Mouse (Mus musculus) liver, embryonic 15.5 days (tissue): Measurements from ENCODE around the gene Mctp1. TPM values are rescaled to one million over a fixed set of nuclear protein-coding genes. Genes with fewer than 3 reads are reported as not detected.
"Not testable (repeated sequence)": the region's sequence is repeated elsewhere in the genome, so short reads cannot be mapped to it uniquely, and the experiment has no call there.

Experiments
- ATAC-seq: fragments of 200-750 bp; cut with Nextera tagmentation; 2 replicates; pipeline ENCODE4 v1.8.0; 2017; ENCODE audit warnings: moderate number of reproducible peaks, mild to moderate bottlenecking, moderate library complexity; ENCODE audit not compliant: insufficient read depth
- H3K27ac ChIP-seq: fragments of 300-500 bp; sonication (generic); replicated peaks from 2 replicates; pipeline ENCODE4 v1.5.1; 2015; ENCODE audit warnings: mild to moderate bottlenecking, inconsistent platforms
- H3K27me3 ChIP-seq: fragments of 300-500 bp; sonication (generic); 2 replicates; pipeline ENCODE4 v1.6.1; 2015; ENCODE audit warnings: mild to moderate bottlenecking, inconsistent platforms
- H3K36me3 ChIP-seq: fragments of 300-500 bp; sonication (generic); replicated peaks from 2 replicates; pipeline ENCODE4 v1.6.1; 2015; ENCODE audit warnings: moderate library complexity, mild to moderate bottlenecking, inconsistent platforms
- H3K4me1 ChIP-seq: fragments of 300-500 bp; sonication (generic); replicated peaks from 2 replicates; pipeline ENCODE4 v1.6.1; 2015; ENCODE audit warnings: inconsistent platforms
- H3K4me2 ChIP-seq: fragments of 300-500 bp; sonication (generic); 2 replicates; pipeline ENCODE4 v1.6.1; 2015; ENCODE audit warnings: moderate library complexity, mild to moderate bottlenecking, inconsistent platforms
- H3K4me3 ChIP-seq: fragments of 300-500 bp; sonication (generic); replicated peaks from 2 replicates; pipeline ENCODE4 v1.5.1; 2015; ENCODE audit warnings: mild to moderate bottlenecking, inconsistent platforms
- H3K9ac ChIP-seq: fragments of 300-500 bp; sonication (generic); 2 replicates; pipeline ENCODE4 v1.6.1; 2015; ENCODE audit warnings: moderate library complexity, mild to moderate bottlenecking, inconsistent platforms
- H3K9me3 ChIP-seq: fragments of 300-500 bp; sonication (generic); replicated peaks from 2 replicates; pipeline ENCODE4 v1.6.1; 2016; ENCODE audit warnings: inconsistent platforms
- WGBS: fragments of 180-500 bp; shearing (Covaris S2); methylation state at CpG from one replicate; pipeline ENCODE4 v1.1.7; 2015; ENCODE audit warnings: mixed read lengths; ENCODE audit not compliant: insufficient replicate concordance; 5-methylcytosine and 5-hydroxymethylcytosine counted together
- polyA plus RNA-seq: library from polyadenylated mRNA; unstranded; fragments of >200 nt; fragmentation: Nextera tagmentation; extraction: Ambion mirVana; gene quantifications from 2 replicates; pipeline ENCODE4 v1.2.1, GENCODE M21; 2015

Gene Mctp1
- polyA plus RNA-seq = 2.2 TPM in 2 replicates

DNA sequence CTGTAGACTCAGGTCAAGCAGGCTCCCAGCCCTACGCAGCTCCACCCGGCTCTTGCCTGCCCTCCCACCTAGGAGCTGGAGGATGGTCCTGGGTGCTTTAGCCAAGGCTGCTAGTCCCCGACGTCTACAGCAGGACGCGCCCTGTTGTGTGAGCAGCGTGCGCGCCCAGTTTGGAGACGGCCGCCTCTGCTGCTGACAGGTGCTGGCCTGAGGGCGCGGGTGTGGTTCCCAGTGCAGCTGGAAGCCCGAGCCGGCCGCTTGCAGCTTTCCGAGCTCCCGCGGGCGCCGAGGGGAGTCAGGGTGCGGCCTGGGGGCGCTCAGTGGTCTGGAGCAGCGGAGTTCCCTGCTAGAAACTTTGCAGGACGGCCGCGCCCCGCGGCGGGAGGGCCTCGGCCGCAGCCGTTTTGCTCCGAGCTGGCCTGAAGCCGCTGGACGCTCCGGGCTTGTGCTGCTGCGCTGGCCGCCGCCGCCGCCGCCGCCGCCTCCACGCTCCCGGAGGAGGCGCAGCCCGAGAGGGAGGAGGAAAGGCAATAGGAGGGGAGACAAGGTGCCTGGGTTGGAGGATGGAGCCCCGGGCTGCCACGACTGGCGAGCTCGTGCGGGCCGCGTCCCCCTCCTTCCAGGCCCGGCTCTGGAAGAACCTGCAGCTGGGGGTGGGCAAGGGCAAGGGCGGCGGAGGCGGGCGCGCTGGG, at the start of gene Mctp1:
Gene Mctp1, plus strand, starts transcription at position 564 of the 692 bp plus-strand sequence.
- Histone ChIP-seq H3K36me3 (no peaks in the 10 kb centered on the region), H3K4me3 (peak within 1 kb of the TSS; percentile 52), H3K4me1 (peaks cover 17% of the 10 kb centered on the region), H3K4me2 (peak within 1 kb of the TSS; percentile 83), H3K27me3 (peaks cover 43% of the 10 kb centered on the region), H3K9me3 (no peaks in the 10 kb centered on the region), H3K27ac (no peak within 1 kb of the TSS), H3K9ac (no peak within 1 kb of the TSS)
- WGBS = under 1% methylated on average over 59 of the region's 62 CpGs
- peak; percentile 75 for ATAC-seq

DNA sequence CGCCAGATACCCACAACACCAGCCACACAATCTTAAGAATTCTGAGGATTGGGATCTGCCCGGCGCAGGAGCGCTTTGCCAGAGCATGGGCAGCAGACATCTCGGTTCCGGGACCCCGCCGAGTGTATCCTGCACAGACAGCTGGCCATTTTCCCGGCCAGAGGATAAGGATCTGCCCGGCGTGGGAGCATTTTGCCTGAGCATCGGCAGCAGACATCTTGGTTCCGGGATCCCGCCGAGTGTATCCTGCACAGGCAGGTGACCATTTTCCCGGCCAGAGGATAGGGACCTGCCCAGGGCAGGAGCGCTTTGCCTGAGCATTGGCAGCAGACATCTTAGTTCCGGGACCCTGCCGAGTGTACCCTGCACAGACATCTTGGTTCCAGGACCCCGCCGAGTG, 38.4 kb upstream of the Mctp1 start:
- H3K9ac ChIP-seq, H3K36me3 ChIP-seq, H3K27ac ChIP-seq, H3K4me2 ChIP-seq, H3K27me3 ChIP-seq, ATAC-seq, H3K4me3 ChIP-seq, H3K9me3 ChIP-seq, H3K4me1 ChIP-seq: not testable (repeated sequence)
- WGBS = 66% methylated on average over 21 of the region's 21 CpGs

DNA sequence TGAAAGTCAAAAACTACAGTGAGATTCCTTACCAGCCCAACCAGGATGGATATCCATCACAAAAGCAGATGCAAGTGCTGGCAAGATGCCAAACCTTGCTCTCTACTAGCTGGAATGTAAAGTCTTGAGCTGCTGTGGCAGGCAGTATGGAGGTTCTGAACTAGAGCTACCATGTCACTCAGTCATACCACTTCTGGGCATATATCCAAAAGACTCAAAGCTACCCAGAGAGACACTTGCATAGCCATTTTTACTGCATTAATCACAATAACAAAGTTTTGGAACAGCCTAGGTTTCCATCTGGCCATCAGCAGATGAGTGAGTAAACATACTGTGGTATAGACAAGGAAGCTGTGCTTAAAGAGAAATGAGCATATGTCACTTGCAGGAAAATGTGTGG, 25.6 kb upstream of the Mctp1 start:
- H3K4me2 ChIP-seq = no peak overlapping the region

GRCm38 (mm10) chr13:76384664-76385435, 515 bp downstream of the Mctp1 start:
- H3K27me3 ChIP-seq = peaks cover 43% of the 10 kb centered on the region
- WGBS = under 1% methylated on average over 58 of the region's 58 CpGs
- H3K4me1 ChIP-seq = peaks cover 17% of the 10 kb centered on the region
- H3K4me3 ChIP-seq = peak overlapping the region; percentile 52
- no peaks in the 10 kb centered on the region for H3K36me3 ChIP-seq
- H3K4me2 ChIP-seq = peak overlapping the region; percentile 83
- ATAC-seq = peak; percentile 58
- H3K9me3 ChIP-seq = no peaks in the 10 kb centered on the region
- no peak overlapping the region for H3K9ac ChIP-seq
- no peak overlapping the region for H3K27ac ChIP-seq

More for the DNA sequence above, 25.6 kb upstream of the Mctp1 start:
- Histone ChIP-seq H3K9me3 (no peaks in the 10 kb centered on the region), H3K9ac (no peak overlapping the region), H3K27ac (no peak overlapping the region), H3K36me3 (no peaks in the 10 kb centered on the region), H3K4me1 (no peaks in the 10 kb centered on the region), H3K4me3 (no peak overlapping the region), H3K27me3 (no peaks in the 10 kb centered on the region)
- ATAC-seq = no peak

- no peak overlapping the region for H3K4me2 ChIP-seq
- peaks cover 27% of the 10 kb centered on the region for H3K27me3 ChIP-seq
- no peak overlapping the region for H3K27ac ChIP-seq
- no peak overlapping the region for H3K9ac ChIP-seq
- H3K4me1 ChIP-seq = peaks cover 14% of the 10 kb centered on the region
- no peaks in the 10 kb centered on the region for H3K9me3 ChIP-seq
- no peak overlapping the region for H3K4me3 ChIP-seq
- WGBS = 45% methylated on average over 3 of the region's 3 CpGs
- no peak for ATAC-seq
- no peaks in the 10 kb centered on the region for H3K36me3 ChIP-seq
Observed at GRCm38 (mm10) chr13:76388615-76389014, 4.3 kb downstream of the Mctp1 start.

- 45% methylated on average over 2 of the region's 2 CpGs for WGBS
- no peak overlapping the region for H3K27ac ChIP-seq
Observed at GRCm38 (mm10) chr13:76391920-76392319, 7.6 kb downstream of the Mctp1 start.

GRCm38 (mm10) chr13:76393106-76393505, 8.8 kb downstream of the Mctp1 start:
- ATAC-seq = no peak
- no peaks in the 10 kb centered on the region for H3K36me3 ChIP-seq
- H3K4me3 ChIP-seq = no peak overlapping the region
- no peak overlapping the region for H3K4me2 ChIP-seq
- H3K27ac ChIP-seq = no peak overlapping the region
- 32% methylated on average over 3 of the region's 3 CpGs for WGBS
- H3K27me3 ChIP-seq = no peaks in the 10 kb centered on the region
- H3K9ac ChIP-seq = no peak overlapping the region
- no peaks in the 10 kb centered on the region for H3K4me1 ChIP-seq
- H3K9me3 ChIP-seq = no peaks in the 10 kb centered on the region

More at GRCm38 (mm10) chr13:76391920-76392319, 7.6 kb downstream of the Mctp1 start:
- no peak overlapping the region for H3K9ac ChIP-seq
- ATAC-seq = no peak
- no peak overlapping the region for H3K4me3 ChIP-seq
- no peaks in the 10 kb centered on the region for H3K4me1 ChIP-seq
- no peaks in the 10 kb centered on the region; the same call in 1 of the 2 replicates for H3K27me3 ChIP-seq
- no peaks in the 10 kb centered on the region for H3K36me3 ChIP-seq
- H3K9me3 ChIP-seq = no peaks in the 10 kb centered on the region
- no peak overlapping the region for H3K4me2 ChIP-seq

DNA sequence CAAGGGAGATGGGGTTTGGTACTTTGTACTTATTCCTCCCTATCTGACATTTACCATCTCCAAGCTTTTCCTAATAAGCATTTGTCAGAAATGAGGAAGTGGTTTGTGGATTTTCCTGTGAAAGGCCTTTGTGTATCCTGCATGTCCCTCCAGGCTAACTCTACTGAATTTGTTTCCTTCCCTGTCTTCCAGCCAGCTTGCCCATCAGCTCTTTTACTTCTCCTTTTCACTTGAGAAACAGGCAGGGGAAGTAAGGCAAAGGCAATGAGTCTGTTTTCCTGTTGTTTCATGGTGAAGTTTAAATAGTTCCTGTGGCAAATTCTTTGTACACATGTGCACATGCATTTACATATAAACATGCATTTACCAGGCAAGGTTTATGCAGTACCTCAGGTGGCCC, 11.6 kb downstream of the Mctp1 start:
- H3K9me3 ChIP-seq = no peaks in the 10 kb centered on the region
- no peak overlapping the region for H3K27ac ChIP-seq
- no peak for ATAC-seq
- H3K4me2 ChIP-seq = no peak overlapping the region
- H3K4me3 ChIP-seq = no peak overlapping the region
- H3K4me1 ChIP-seq = no peaks in the 10 kb centered on the region
- H3K9ac ChIP-seq = no peak overlapping the region
- H3K36me3 ChIP-seq = no peaks in the 10 kb centered on the region
- H3K27me3 ChIP-seq = no peaks in the 10 kb centered on the region

DNA sequence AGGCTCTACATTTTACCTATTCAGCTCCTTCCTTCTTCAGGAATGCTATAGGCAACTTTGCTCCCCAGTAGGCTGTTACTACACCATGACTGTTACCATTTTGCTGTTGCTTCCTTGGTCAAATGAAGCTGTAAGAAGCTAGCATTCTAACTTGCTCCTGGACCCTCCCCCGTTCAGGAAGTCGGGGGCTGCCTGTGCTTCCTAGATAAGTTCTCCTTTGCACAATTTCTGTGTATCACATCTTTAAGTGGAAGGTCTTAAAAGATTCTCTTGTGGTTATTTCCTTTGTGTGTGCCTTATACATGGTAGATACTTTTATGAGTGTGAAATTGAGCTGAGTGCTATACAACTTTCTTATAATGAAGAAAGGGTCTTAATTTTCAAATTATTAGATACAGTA, 25.0 kb downstream of the Mctp1 start:
- Histone ChIP-seq H3K9me3 (no peaks in the 10 kb centered on the region), H3K27me3 (no peaks in the 10 kb centered on the region), H3K27ac (no peak overlapping the region), H3K4me1 (no peaks in the 10 kb centered on the region), H3K4me2 (no peak overlapping the region), H3K9ac (no peak overlapping the region), H3K4me3 (no peak overlapping the region), H3K36me3 (no peaks in the 10 kb centered on the region)
- WGBS = 6% methylated on average over 2 of the region's 2 CpGs
- no peak for ATAC-seq

GRCm38 (mm10) chr13:76410665-76411064, 26.3 kb downstream of the Mctp1 start:
- Histone ChIP-seq H3K36me3 (no peaks in the 10 kb centered on the region), H3K9ac (no peak overlapping the region), H3K4me1 (no peaks in the 10 kb centered on the region), H3K4me3 (no peak overlapping the region), H3K27ac (no peak overlapping the region), H3K9me3 (no peaks in the 10 kb centered on the region), H3K4me2 (no peak overlapping the region), H3K27me3 (no peaks in the 10 kb centered on the region)
- 42% methylated on average over 1 of the region's 1 CpGs for WGBS
- no peak for ATAC-seq

DNA sequence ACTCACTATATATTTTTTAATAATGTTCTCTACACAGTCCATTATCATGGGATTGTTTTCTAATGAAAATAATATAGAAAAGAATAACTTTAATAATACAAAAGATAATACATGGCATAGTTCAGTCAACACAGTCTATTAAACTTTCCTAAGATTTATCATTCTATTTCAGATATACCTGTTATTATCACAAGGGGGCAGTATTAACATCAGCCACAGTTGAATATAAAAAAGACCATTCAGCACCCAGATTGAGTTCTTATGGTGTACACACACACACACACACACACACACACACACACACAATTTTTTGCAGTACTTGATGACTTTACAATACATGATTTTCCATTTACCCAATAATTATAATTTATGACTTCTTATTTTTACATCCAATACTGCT, 31.0 kb downstream of the Mctp1 start:
- peaks cover 3% of the 10 kb centered on the region; the same call in 1 of the 2 replicates for H3K4me1 ChIP-seq
- H3K27ac ChIP-seq = no peak overlapping the region
- no peak overlapping the region for H3K9ac ChIP-seq
- no peaks in the 10 kb centered on the region for H3K36me3 ChIP-seq
- H3K4me2 ChIP-seq = no peak overlapping the region
- H3K9me3 ChIP-seq = no peaks in the 10 kb centered on the region
- ATAC-seq = no peak
- no peak overlapping the region for H3K4me3 ChIP-seq
- H3K27me3 ChIP-seq = no peaks in the 10 kb centered on the region
